Mouse (Mus musculus): Measurements from ENCODE around the gene Ap5m1. TPM values are rescaled to one million over a fixed set of nuclear protein-coding genes. Genes with fewer than 3 reads are reported as not detected.

Gene Ap5m1
- polyA plus RNA-seq (2015; fragmentation: Illumina TruSeq; extraction: RNeasy Lipid Tissue Mini Kit (QIAGEN cat#74804); ENCODE audit: insufficient read depth, low read depth, low replicate concordance): 4.0 TPM

DNA sequence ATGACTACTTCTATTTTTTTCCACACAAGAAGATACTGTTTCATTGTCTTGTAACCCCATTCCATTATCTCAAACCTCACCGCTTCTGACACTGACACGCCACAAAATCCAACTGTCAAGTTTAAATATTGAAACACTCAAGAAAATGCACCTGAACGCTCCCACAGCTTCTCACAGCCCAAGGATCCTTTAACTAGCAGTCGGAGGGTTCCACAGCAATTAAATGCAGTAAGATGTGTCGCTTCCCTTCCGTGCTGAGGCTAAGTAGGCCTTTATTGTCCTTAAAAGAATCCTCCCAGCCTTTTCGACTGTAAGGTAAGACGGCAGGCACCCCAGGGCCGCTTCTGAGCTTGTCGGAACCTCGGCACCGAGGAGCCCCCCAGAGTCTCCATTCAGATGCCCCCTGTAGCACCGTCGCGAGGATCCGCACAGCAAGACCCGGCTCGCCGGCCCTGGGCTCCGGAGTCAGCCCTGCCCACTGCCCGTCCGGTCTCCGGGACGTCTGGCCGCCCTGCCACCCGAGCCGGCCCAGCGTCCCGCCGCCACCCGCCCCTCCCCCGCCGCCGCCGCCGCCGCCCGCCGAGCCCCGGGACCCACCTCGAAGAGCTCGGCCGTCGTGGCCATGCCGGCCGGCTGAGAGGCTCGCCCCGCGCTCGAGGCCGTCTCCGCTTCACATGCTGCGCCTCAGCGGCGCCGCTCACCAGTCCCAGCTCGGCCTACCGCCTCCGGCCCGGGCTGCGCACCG lies at the start of gene Ap5m1:
Ap5m1 (plus strand) TSS at position 569 of the 745 bp plus-strand sequence.

GRCm38 (mm10) chr14:49066274-49066823 lies 452 bp downstream of the Ap5m1 start, which contains the start of gene Exoc5:
Gene Exoc5 (minus strand): TSS chr14:49066653.

Other genes with a start within 250 kb of the Ap5m1 start
- gene Exoc5, start 556 bp downstream of the Ap5m1 start, polyA plus RNA-seq (2015; fragmentation: Illumina TruSeq; extraction: RNeasy Lipid Tissue Mini Kit (QIAGEN cat#74804); ENCODE audit: insufficient read depth, low read depth, low replicate concordance): 7.8 TPM
- gene Naa30, start 106.1 kb downstream of the Ap5m1 start, polyA plus RNA-seq (2015; fragmentation: Illumina TruSeq; extraction: RNeasy Lipid Tissue Mini Kit (QIAGEN cat#74804); ENCODE audit: insufficient read depth, low read depth, low replicate concordance): 4.6 TPM
- 7.4 TPM for gene ccdc198, start 179.4 kb downstream of the Ap5m1 start, polyA plus RNA-seq (2015; fragmentation: Illumina TruSeq; extraction: RNeasy Lipid Tissue Mini Kit (QIAGEN cat#74804); ENCODE audit: insufficient read depth, low read depth, low replicate concordance)